Mouse (Mus musculus): ENCODE measurements at regions not wholly inside any gene's neighbourhood (a gene's known extent, or its start where the extent isn't known, plus 50 kb on each side); places are given as distances from the start of the nearest gene placed in this dataset.
A peak's percentile ranks its signal among the peaks of the same experiment; 100 is the strongest.

DNA sequence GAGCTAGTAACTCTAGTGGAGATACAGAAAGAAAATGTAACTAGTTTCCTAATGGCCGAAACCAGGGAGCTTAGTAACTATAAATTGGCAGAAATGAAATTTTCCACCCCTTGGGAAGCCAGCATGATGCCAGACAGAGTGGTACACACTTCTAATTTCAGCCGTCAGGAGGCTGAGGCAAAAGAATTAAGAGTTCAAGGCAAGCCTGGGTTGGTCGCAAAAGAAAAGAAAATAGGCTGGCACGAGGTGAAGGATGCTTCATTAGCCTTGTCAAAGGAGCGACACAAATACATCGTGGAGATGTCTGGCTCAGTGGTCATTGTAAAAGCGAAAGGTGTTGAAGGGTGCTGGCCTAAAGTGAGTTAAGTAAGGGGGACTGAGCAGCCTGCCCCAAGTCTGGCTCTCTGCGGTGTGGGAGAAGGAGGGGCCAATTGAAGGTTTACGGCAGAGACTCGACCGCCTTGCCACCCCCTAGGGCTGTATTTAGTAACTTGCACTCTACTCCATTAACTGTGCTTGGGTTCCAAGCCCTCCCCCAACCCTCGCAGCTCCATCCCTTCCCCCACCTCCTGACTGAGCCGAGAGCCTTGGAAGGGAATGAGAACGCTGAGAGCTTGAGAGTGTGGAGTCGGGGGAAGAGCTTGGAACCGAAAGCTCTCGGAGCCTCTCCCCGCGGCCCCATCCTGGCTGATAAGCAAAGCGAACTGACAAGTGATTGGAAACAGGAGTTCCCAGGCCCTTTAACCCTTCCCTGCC lies 92.4 kb upstream of the Pkdcc start:
- Histone ChIP-seq H3K36me3 (no peaks in the 10 kb centered on the region), H3K9me3 (no peaks in the 10 kb centered on the region), H3K4me3 (peak overlapping the region; percentile 22), H3K27me3 (peaks cover 94% of the 10 kb centered on the region), H3K9ac (peak overlapping the region; percentile 40; the same call in 1 of the 2 replicates), H3K4me1 (peaks cover 47% of the 10 kb centered on the region), H3K4me2 (peak overlapping the region; percentile 54), H3K27ac (peak overlapping the region; percentile 55; the same call in 1 of the 2 replicates)
- 6% methylated on average over 20 of the region's 20 CpGs for WGBS
- peak; percentile 66 for ATAC-seq (ENCODE audit: insufficient number of reproducible peaks, insufficient read depth, low FRiP score, low TSS enrichment, low read depth)

DNA sequence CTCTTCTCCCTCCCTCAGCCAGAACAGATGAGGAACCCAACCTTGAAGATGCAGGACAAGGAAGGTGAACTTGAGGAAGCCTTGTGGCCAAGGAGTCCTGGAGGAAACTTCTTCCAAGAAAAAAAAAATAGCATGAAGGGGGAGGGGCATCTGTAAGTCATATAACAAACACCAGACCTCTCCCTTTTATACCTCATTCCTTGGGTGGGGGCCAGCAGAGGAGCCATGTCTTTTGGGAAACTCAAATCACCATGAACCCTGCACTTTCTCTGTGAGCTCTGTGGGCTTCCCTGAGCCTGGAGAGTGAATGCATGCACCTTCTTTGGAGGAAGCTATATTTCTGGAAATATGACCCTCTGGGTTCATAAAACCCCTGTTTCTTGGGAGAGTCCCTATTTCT lies 90.0 kb upstream of the Pkdcc start:
- Histone ChIP-seq H3K27me3 (peaks cover 92% of the 10 kb centered on the region), H3K27ac (no peak overlapping the region), H3K4me1 (peaks cover 64% of the 10 kb centered on the region)

DNA sequence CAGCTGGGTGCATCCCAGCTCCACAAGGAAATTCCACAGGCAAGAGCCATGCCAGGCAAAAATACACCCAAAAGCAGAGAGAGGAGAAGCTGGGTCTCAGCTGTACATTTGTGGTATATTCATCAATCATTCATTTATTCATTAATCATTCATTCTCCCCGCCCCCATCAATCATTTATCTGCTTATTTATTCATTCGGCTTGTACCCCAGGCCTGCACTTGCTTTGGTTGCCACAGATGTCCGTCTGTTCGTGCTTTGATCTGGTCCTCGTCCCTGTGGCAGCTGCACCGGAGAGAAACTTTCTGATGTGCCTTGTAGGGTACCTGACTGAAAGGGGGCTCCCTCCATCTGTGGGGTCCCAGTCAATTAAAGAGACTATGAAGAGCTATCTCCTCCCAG lies 87.2 kb upstream of the Pkdcc start:
- ATAC-seq (ENCODE audit: insufficient number of reproducible peaks, insufficient read depth, low FRiP score, low TSS enrichment, low read depth): no peak
- Histone ChIP-seq H3K27me3 (peaks cover 93% of the 10 kb centered on the region), H3K27ac (no peak overlapping the region), H3K4me3 (no peak overlapping the region), H3K9ac (no peak overlapping the region), H3K36me3 (no peaks in the 10 kb centered on the region), H3K4me2 (no peak overlapping the region), H3K9me3 (no peaks in the 10 kb centered on the region), H3K4me1 (peaks cover 64% of the 10 kb centered on the region)
- WGBS: 58% methylated on average over 6 of the region's 6 CpGs

More for the DNA sequence above, 90.0 kb upstream of the Pkdcc start:
- no peaks in the 10 kb centered on the region for H3K36me3 ChIP-seq
- no peak overlapping the region for H3K4me2 ChIP-seq
- H3K9me3 ChIP-seq: no peaks in the 10 kb centered on the region
- no peak overlapping the region for H3K4me3 ChIP-seq
- no peak for ATAC-seq (ENCODE audit: insufficient number of reproducible peaks, insufficient read depth, low FRiP score, low TSS enrichment, low read depth)
- no peak overlapping the region for H3K9ac ChIP-seq

DNA sequence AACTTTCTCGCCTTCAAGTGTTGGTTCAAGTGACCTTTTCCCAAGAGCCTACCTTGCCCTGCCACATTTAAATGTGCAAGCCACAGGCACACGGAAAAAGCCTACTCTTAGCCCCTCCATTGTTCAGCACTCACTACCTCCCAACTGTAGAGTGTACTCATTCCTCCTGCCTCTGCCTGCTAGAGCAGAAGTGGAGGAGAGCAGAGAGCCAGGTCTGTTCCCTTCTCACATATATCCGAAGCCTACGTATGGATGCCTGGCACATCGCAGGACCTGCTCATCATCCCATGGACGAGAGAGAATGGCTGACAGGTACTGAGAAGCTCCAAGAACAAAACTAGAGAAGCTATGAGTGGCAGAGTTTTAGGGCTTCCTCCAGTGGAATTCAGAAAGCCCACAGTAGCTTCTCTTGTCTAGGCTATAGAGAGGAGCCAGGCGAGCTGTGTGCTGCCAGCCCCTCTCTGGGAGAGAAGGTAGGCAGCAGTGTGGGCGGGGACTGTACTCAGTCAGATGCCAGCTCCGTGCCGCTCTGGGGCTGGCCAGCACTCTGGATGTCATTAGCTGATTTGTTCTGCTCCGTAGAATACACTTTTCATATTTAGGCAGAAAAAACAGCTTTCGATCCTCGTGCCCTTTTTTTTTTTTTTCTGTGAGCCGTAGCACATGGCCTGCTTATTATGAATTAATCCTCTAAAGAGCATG lies 86.1 kb upstream of the Pkdcc start:
- peaks cover 92% of the 10 kb centered on the region for H3K27me3 ChIP-seq
- no peak overlapping the region for H3K4me3 ChIP-seq
- no peak overlapping the region for H3K9ac ChIP-seq
- H3K4me1 ChIP-seq: peaks cover 62% of the 10 kb centered on the region
- H3K36me3 ChIP-seq: no peaks in the 10 kb centered on the region
- H3K27ac ChIP-seq: no peak overlapping the region; the same call in 1 of the 2 replicates
- ATAC-seq (ENCODE audit: insufficient number of reproducible peaks, insufficient read depth, low FRiP score, low TSS enrichment, low read depth): peak; percentile 88
- H3K4me2 ChIP-seq: peak overlapping the region; percentile 37
- H3K9me3 ChIP-seq: no peaks in the 10 kb centered on the region
- WGBS: 31% methylated on average over 14 of the region's 14 CpGs

GRCm38 (mm10) chr17:83129658-83130057 lies 85.4 kb upstream of the Pkdcc start:
- H3K4me2 ChIP-seq: peak overlapping the region; percentile 37
- H3K9ac ChIP-seq: peak overlapping the region; percentile 16; the same call in 1 of the 2 replicates
- ATAC-seq (ENCODE audit: insufficient number of reproducible peaks, insufficient read depth, low FRiP score, low TSS enrichment, low read depth): no peak
- H3K9me3 ChIP-seq: no peaks in the 10 kb centered on the region
- 40% methylated on average over 7 of the region's 7 CpGs for WGBS
- H3K36me3 ChIP-seq: no peaks in the 10 kb centered on the region
- H3K4me1 ChIP-seq: peaks cover 55% of the 10 kb centered on the region
- H3K27ac ChIP-seq: no peak overlapping the region
- peaks cover 91% of the 10 kb centered on the region for H3K27me3 ChIP-seq
- no peak overlapping the region for H3K4me3 ChIP-seq

DNA sequence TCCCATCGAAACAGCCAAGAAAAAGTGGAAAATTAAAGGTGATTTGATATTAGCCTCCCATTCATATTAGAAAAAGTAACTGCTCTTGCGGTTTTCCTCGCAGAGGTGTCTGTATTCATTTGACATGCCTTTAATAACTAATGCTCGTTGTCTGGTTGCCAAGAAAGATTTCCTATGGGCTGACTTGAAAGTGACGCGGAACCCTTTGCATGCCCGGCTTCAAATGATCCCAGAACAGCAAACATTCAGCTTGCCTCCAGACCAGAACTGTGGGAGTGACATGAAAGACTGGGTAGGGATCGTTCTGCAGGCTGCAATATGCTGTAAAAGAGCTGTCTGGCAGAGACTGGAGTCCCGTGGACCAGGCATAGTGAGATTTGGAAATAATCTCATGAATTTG lies 81.9 kb upstream of the Pkdcc start:
- no peak for ATAC-seq (ENCODE audit: insufficient number of reproducible peaks, insufficient read depth, low FRiP score, low TSS enrichment, low read depth)
- H3K9ac ChIP-seq: no peak overlapping the region
- H3K4me2 ChIP-seq: no peak overlapping the region
- no peaks in the 10 kb centered on the region for H3K36me3 ChIP-seq
- 0 out of 2 replicates have a peak overlapping the region, but pooled peaks have one; percentile 60 for H3K27ac ChIP-seq
- no peak overlapping the region for H3K4me3 ChIP-seq
- H3K4me1 ChIP-seq: peaks cover 51% of the 10 kb centered on the region
- 34% methylated on average over 9 of the region's 9 CpGs for WGBS
- peaks cover 92% of the 10 kb centered on the region for H3K27me3 ChIP-seq
- H3K9me3 ChIP-seq: no peaks in the 10 kb centered on the region

DNA sequence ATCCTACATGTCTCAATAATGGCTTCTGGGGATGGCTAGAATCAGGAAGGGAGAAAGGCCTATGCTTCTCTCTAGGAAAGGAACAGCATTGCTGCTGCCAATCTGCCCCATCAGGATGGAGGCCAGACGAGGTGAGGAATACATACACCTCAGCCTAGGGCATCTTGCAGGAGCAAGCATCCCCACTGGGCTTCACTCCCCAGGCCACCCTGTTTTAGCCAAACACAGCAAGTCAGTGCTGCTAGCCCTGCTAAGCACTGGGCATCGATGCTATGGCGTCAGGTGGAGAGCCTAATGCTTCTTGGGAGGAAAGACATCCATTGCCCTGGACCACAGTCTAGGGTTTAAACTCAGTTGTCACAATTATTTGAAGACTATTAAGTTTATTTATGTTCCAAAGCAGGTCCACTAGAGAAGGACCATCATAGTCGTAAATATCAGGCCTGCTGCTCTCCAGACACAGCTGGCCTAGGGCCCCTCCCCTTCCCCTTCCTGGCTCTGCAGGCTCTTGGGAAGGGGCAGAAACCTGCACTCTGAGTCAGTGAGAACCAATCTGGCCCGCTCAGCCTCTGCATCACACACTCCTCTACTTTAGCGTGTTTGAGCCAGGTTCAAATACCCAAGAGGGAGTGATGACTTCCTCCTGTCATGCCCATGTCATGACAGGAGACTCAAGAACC lies 79.5 kb upstream of the Pkdcc start:
- H3K36me3 ChIP-seq: no peaks in the 10 kb centered on the region
- H3K27me3 ChIP-seq: peaks cover 90% of the 10 kb centered on the region
- H3K9me3 ChIP-seq: no peaks in the 10 kb centered on the region
- no peak overlapping the region for H3K4me2 ChIP-seq
- no peak overlapping the region for H3K27ac ChIP-seq
- H3K4me3 ChIP-seq: no peak overlapping the region
- WGBS: 69% methylated on average over 6 of the region's 6 CpGs
- ATAC-seq (ENCODE audit: insufficient number of reproducible peaks, insufficient read depth, low FRiP score, low TSS enrichment, low read depth): no peak
- H3K9ac ChIP-seq: no peak overlapping the region
- H3K4me1 ChIP-seq: peaks cover 42% of the 10 kb centered on the region

DNA sequence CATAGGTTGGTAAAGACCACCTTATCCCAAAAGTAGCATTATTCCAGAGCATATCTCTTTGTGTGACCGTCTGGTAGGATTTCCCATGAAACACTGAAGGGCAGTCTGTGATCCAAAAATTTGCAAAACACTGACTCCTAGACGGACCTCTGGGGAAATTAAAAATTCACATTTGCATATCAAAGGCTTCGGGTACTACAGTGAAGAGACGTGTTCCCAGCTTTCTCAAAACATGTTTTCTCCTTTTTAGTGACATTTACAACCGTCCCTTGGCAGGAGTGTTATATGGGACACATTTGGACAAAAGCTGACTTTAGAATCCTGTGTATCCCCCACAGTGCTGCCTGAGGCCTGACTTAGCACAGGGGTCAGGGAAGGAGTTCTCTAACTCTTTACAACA lies 78.8 kb upstream of the Pkdcc start:
- H3K27ac ChIP-seq: no peak overlapping the region
- no peak overlapping the region for H3K4me2 ChIP-seq
- peaks cover 83% of the 10 kb centered on the region for H3K27me3 ChIP-seq
- 64% methylated on average over 5 of the region's 5 CpGs for WGBS
- peaks cover 38% of the 10 kb centered on the region for H3K4me1 ChIP-seq
- no peak for ATAC-seq (ENCODE audit: insufficient number of reproducible peaks, insufficient read depth, low FRiP score, low TSS enrichment, low read depth)
- H3K9ac ChIP-seq: no peak overlapping the region
- no peaks in the 10 kb centered on the region for H3K36me3 ChIP-seq
- H3K4me3 ChIP-seq: no peak overlapping the region
- no peaks in the 10 kb centered on the region for H3K9me3 ChIP-seq

DNA sequence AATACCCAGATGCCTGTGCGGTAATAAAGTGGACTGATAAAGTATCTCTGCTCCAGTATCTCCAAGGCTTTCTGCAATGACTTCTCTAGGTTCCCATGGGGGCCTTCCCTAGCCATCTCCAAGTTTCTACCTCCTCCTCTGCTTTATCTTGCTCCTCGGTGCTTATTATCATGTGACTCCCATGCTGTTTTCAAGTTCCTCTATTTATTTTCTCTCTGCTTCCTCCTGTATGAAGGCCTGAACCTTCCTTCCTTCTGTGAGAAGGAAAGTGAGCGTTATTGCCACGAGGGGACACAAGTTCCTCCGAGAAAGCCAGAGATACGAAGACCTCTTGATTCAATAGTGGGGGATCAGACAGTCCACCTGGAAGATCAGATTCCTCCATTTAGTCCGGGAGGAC lies 77.4 kb upstream of the Pkdcc start:
- H3K27me3 ChIP-seq: peaks cover 70% of the 10 kb centered on the region
- H3K4me3 ChIP-seq: no peak overlapping the region
- H3K9ac ChIP-seq: no peak overlapping the region
- no peaks in the 10 kb centered on the region for H3K36me3 ChIP-seq
- no peak overlapping the region for H3K27ac ChIP-seq
- 85% methylated on average over 7 of the region's 7 CpGs for WGBS
- ATAC-seq (ENCODE audit: insufficient number of reproducible peaks, insufficient read depth, low FRiP score, low TSS enrichment, low read depth): no peak
- H3K4me1 ChIP-seq: peaks cover 34% of the 10 kb centered on the region
- H3K9me3 ChIP-seq: no peaks in the 10 kb centered on the region
- no peak overlapping the region for H3K4me2 ChIP-seq

- Histone ChIP-seq H3K27me3 (peaks cover 60% of the 10 kb centered on the region), H3K27ac (no peak overlapping the region), H3K4me2 (no peak overlapping the region), H3K4me1 (peaks cover 27% of the 10 kb centered on the region), H3K4me3 (no peak overlapping the region), H3K9ac (no peak overlapping the region), H3K36me3 (no peaks in the 10 kb centered on the region), H3K9me3 (no peaks in the 10 kb centered on the region)
- ATAC-seq (ENCODE audit: insufficient number of reproducible peaks, insufficient read depth, low FRiP score, low TSS enrichment, low read depth): no peak
- WGBS: 23% methylated on average over 11 of the region's 11 CpGs
These were observed 76.3 kb upstream of the Pkdcc start for GRCm38 (mm10) chr17:83138493-83139417.

DNA sequence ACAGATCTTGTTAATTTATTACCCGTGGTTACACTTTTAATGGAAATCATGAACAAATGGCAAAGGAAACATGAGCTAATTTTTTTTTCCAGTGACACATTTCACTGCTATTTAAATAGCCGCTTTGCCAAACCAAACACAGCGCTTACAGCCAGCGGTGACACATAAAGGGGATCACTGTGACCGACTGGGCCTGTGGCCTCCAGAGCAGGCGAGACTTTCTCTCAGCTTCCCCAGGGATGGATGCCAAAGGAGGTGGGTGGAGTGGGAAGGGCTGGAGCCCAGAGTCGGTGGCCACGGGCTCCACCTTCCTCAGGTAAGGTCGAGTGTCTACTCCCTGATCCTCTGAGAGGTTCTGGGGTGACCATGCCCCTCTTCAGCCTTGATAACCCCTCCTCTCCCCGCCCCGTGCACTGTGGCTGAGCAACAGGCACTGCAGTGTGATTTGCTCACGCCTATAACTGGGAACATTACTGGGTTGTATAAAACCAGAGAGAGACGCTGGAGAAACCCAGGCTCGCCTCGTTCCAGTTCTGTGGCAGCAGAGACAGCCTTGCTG lies 66.6 kb upstream of the Pkdcc start:
- peaks cover 19% of the 10 kb centered on the region for H3K27me3 ChIP-seq
- no peak overlapping the region for H3K4me2 ChIP-seq
- H3K9ac ChIP-seq: no peak overlapping the region
- no peak overlapping the region for H3K4me3 ChIP-seq
- H3K4me1 ChIP-seq: peaks cover 17% of the 10 kb centered on the region
- 75% methylated on average over 15 of the region's 15 CpGs for WGBS
- H3K36me3 ChIP-seq: no peaks in the 10 kb centered on the region
- 0 out of 2 replicates have a peak, but pooled peaks cover 2% of the 10 kb centered on the region for H3K9me3 ChIP-seq
- ATAC-seq (ENCODE audit: insufficient number of reproducible peaks, insufficient read depth, low FRiP score, low TSS enrichment, low read depth): no peak; the same call in 1 of the 2 replicates
- peak overlapping the region; percentile 61 for H3K27ac ChIP-seq
